Mouse (Mus musculus) small intestine, adult 2 months (tissue): ENCODE measurements around the gene Dnal1. TPM values are rescaled to one million over a fixed set of nuclear protein-coding genes. Genes with fewer than 3 reads are reported as not detected.

ENCODE experiments used
- H3K27ac ChIP-seq: fragments of 200-500 bp; 2 replicates; pipeline ENCODE4 v1.5.1; 2012; ENCODE audit warnings: low read depth, low read length, control low read depth, inconsistent platforms; ENCODE audit not compliant: insufficient read depth
- H3K27me3 ChIP-seq: fragments of 200-500 bp; 2 replicates; pipeline ENCODE4 v1.6.1; 2012; ENCODE audit warnings: mild to moderate bottlenecking, moderate library complexity, low read length, inconsistent platforms; ENCODE audit not compliant: control insufficient read depth, insufficient read depth
- H3K36me3 ChIP-seq: fragments of 200-500 bp; 2 replicates; pipeline ENCODE4 v1.6.1; 2012; ENCODE audit warnings: mild to moderate bottlenecking, low read length, control low read depth, inconsistent platforms; ENCODE audit not compliant: control insufficient read depth, insufficient read depth
- H3K4me1 ChIP-seq: fragments of 200-500 bp; 2 replicates; pipeline ENCODE4 v1.6.1; 2012; ENCODE audit warnings: low read length, inconsistent platforms, mixed read lengths; ENCODE audit not compliant: control insufficient read depth, insufficient read depth, insufficient read length
- H3K4me3 ChIP-seq: fragments of 200-500 bp; 2 replicates; pipeline ENCODE4 v1.5.1; 2012; ENCODE audit warnings: low read depth, mild to moderate bottlenecking, control low read depth, inconsistent platforms, low read length, moderate library complexity
- CTCF ChIP-seq: fragments of 200-500 bp; IDR thresholded peaks from 2 replicates; pipeline ENCODE4 v1.5.1; 2012; ENCODE audit warnings: low read depth, mild to moderate bottlenecking, control low read depth, inconsistent platforms, low read length, moderate library complexity, mixed read lengths; ENCODE audit not compliant: insufficient replicate concordance, insufficient read length; ENCODE audit errors: extremely low read depth
- POLR2A ChIP-seq: fragments of 200-500 bp; IDR thresholded peaks from 2 replicates; pipeline ENCODE4 v1.6.1; 2012; ENCODE audit warnings: low read depth, mild to moderate bottlenecking, control low read depth, inconsistent platforms, low read length, moderate library complexity
- WGBS: fragments of 180-500 bp; shearing (Covaris S2); methylation state at CpG from one replicate; pipeline ENCODE4 v1.1.7; 2018; 5-methylcytosine and 5-hydroxymethylcytosine counted together
- polyA plus RNA-seq: library from polyadenylated mRNA; depleted of rRNA; stranded (reverse); fragments of >200 nt; gene quantifications from 2 replicates; pipeline ENCODE4 v1.2.3, GENCODE M21; 2012

The Dnal1 gene
- polyA plus RNA-seq, 1 experiment = 0.68 TPM

- TF ChIP-seq CTCF (peak; percentile 22; the same call in 1 of the 2 replicates), POLR2A (no peak; the same call in 1 of the 2 replicates)
- Histone ChIP-seq H3K4me3 (peak within 1 kb of the TSS; percentile 69), H3K27me3 (no peaks in the 10 kb centered on the region), H3K4me1 (peaks cover 11% of the 10 kb centered on the region), H3K27ac (no peak within 1 kb of the TSS), H3K36me3 (peaks cover 25% of the 10 kb centered on the region)
- 2% methylated on average over 50 of the region's 50 CpGs for WGBS
Measured at GRCm38 (mm10) chr12:84147954-84148621, 33.9 kb downstream of the Dnal1 start, which contains the start of gene Pnma1. TSS of gene Pnma1 (minus strand) at chr12:84148489.

- WGBS = 15% methylated on average over 10 of the region's 10 CpGs
Measured at GRCm38 (mm10) chr12:84148622-84149012, 34.5 kb downstream of the Dnal1 start.

GRCm38 (mm10) chr12:84149971-84150370 is 35.8 kb downstream of the Dnal1 start:
- H3K4me3 ChIP-seq = no peak overlapping the region
- peaks cover 14% of the 10 kb centered on the region for H3K4me1 ChIP-seq
- TF ChIP-seq CTCF (no peak), POLR2A (no peak)
- 97% methylated on average over 15 of the region's 15 CpGs for WGBS
- peaks cover 38% of the 10 kb centered on the region for H3K36me3 ChIP-seq
- H3K27ac ChIP-seq = no peak overlapping the region
- no peaks in the 10 kb centered on the region for H3K27me3 ChIP-seq

More at GRCm38 (mm10) chr12:84148622-84149012, 34.5 kb downstream of the Dnal1 start:
- Histone ChIP-seq H3K4me1 (peaks cover 14% of the 10 kb centered on the region), H3K4me3 (peak overlapping the region; percentile 69), H3K27ac (no peak overlapping the region), H3K27me3 (no peaks in the 10 kb centered on the region), H3K36me3 (peaks cover 29% of the 10 kb centered on the region)
- TF ChIP-seq POLR2A (no peak), CTCF (no peak)

GRCm38 (mm10) chr12:84150976-84151375 is 36.8 kb downstream of the Dnal1 start:
- TF ChIP-seq CTCF = no peak
- Histone ChIP-seq H3K36me3 (peaks cover 45% of the 10 kb centered on the region), H3K4me1 (peaks cover 14% of the 10 kb centered on the region), H3K27me3 (no peaks in the 10 kb centered on the region), H3K4me3 (no peak overlapping the region), H3K27ac (no peak overlapping the region)
- 24% methylated on average over 6 of the region's 6 CpGs for WGBS

- WGBS = 71% methylated on average over 10 of the region's 10 CpGs
- H3K27ac ChIP-seq = no peak overlapping the region
- H3K27me3 ChIP-seq = no peaks in the 10 kb centered on the region
- H3K4me3 ChIP-seq = no peak overlapping the region
- H3K36me3 ChIP-seq = peaks cover 54% of the 10 kb centered on the region
- TF ChIP-seq CTCF = no peak
- no peak for TF ChIP-seq POLR2A
- H3K4me1 ChIP-seq = peaks cover 14% of the 10 kb centered on the region
Measured at GRCm38 (mm10) chr12:84151911-84152310, 37.7 kb downstream of the Dnal1 start.

- no peaks in the 10 kb centered on the region for H3K27me3 ChIP-seq
- peaks cover 59% of the 10 kb centered on the region for H3K36me3 ChIP-seq
- no peak overlapping the region for H3K27ac ChIP-seq
- H3K4me3 ChIP-seq = no peak overlapping the region
- 50% methylated on average over 32 of the region's 32 CpGs for WGBS
- peaks cover 14% of the 10 kb centered on the region for H3K4me1 ChIP-seq
- TF ChIP-seq CTCF = no peak
- no peak for TF ChIP-seq POLR2A
Measured at GRCm38 (mm10) chr12:84152352-84153190, 38.4 kb downstream of the Dnal1 start.

- Histone ChIP-seq H3K27ac (no peak overlapping the region), H3K36me3 (peaks cover 68% of the 10 kb centered on the region), H3K4me1 (peaks cover 8% of the 10 kb centered on the region), H3K27me3 (no peaks in the 10 kb centered on the region), H3K4me3 (no peak overlapping the region)
- 64% methylated on average over 6 of the region's 6 CpGs for WGBS
- TF ChIP-seq POLR2A = no peak
- no peak for TF ChIP-seq CTCF
Measured at GRCm38 (mm10) chr12:84153414-84153813, 39.2 kb downstream of the Dnal1 start.
